Mouse (Mus musculus) embryonic facial prominence, embryonic 13.5 days (tissue): ENCODE measurements around the gene Scn2b. TPM values are rescaled to one million over a fixed set of nuclear protein-coding genes. Genes with fewer than 3 reads are reported as not detected.

Source experiments
- ATAC-seq: fragments of 200-750 bp; cut with Nextera tagmentation; 2 replicates; pipeline ENCODE4 v1.8.0; 2017; ENCODE audit warnings: low read depth; ENCODE audit not compliant: insufficient number of reproducible peaks, insufficient read depth, low FRiP score, low TSS enrichment
- H3K27ac ChIP-seq: fragments of 300-500 bp; sonication (generic); 2 replicates; pipeline ENCODE4 v1.5.1; 2015; ENCODE audit warnings: moderate library complexity, mild to moderate bottlenecking, inconsistent platforms
- H3K27me3 ChIP-seq: fragments of 300-500 bp; sonication (generic); 2 replicates; pipeline ENCODE4 v1.6.1; 2015; ENCODE audit warnings: mild to moderate bottlenecking, inconsistent platforms
- H3K36me3 ChIP-seq: fragments of 300-500 bp; sonication (generic); 2 replicates; pipeline ENCODE4 v1.6.1; 2015; ENCODE audit warnings: mild to moderate bottlenecking, inconsistent platforms
- H3K4me1 ChIP-seq: fragments of 300-500 bp; sonication (generic); 2 replicates; pipeline ENCODE4 v1.6.1; 2015; ENCODE audit warnings: inconsistent platforms
- H3K4me2 ChIP-seq: fragments of 300-500 bp; sonication (generic); 2 replicates; pipeline ENCODE4 v1.6.1; 2015; ENCODE audit warnings: moderate library complexity, mild to moderate bottlenecking, inconsistent platforms
- H3K4me3 ChIP-seq: fragments of 300-500 bp; sonication (generic); 2 replicates; pipeline ENCODE4 v1.5.1; 2015; ENCODE audit warnings: mild to moderate bottlenecking, inconsistent platforms
- H3K9ac ChIP-seq: fragments of 300-500 bp; sonication (generic); 2 replicates; pipeline ENCODE4 v1.6.1; 2015; ENCODE audit warnings: mild to moderate bottlenecking, inconsistent platforms
- H3K9me3 ChIP-seq: fragments of 300-500 bp; sonication (generic); 2 replicates; pipeline ENCODE4 v1.6.1; 2016; ENCODE audit warnings: inconsistent platforms
- WGBS: fragments of 180-500 bp; shearing (Covaris S2); methylation state at CpG from one replicate; pipeline ENCODE4 v1.1.7; 2015; ENCODE audit warnings: mixed read lengths; 5-methylcytosine and 5-hydroxymethylcytosine counted together
- polyA plus RNA-seq: library from polyadenylated mRNA; unstranded; fragments of >200 nt; fragmentation: Nextera tagmentation; extraction: Ambion mirVana; gene quantifications from 2 replicates; pipeline ENCODE4 v1.2.1, GENCODE M21; 2015

Gene Scn2b
- 5.8 and 5.9 TPM in 2 replicates for polyA plus RNA-seq

- no peak for ATAC-seq
Measured at GRCm38 (mm10) chr9:45117741-45118431, at the start of gene Scn2b. Scn2b (plus strand) TSS chr9:45117782.

GRCm38 (mm10) chr9:45071800-45072199, 45.8 kb upstream of the Scn2b start:
- H3K4me2 ChIP-seq, result no peak overlapping the region
- WGBS, result 54% methylated on average over 3 of the region's 3 CpGs
- no peaks in the 10 kb centered on the region for H3K36me3 ChIP-seq
- no peak overlapping the region for H3K9ac ChIP-seq
- no peaks in the 10 kb centered on the region for H3K4me1 ChIP-seq
- H3K27me3 ChIP-seq, result no peaks in the 10 kb centered on the region
- H3K4me3 ChIP-seq, result no peak overlapping the region
- ATAC-seq, result no peak
- H3K9me3 ChIP-seq, result no peaks in the 10 kb centered on the region
- no peak overlapping the region for H3K27ac ChIP-seq

More at GRCm38 (mm10) chr9:45117741-45118431, at the start of gene Scn2b:
- peaks cover 36% of the 10 kb centered on the region for H3K4me1 ChIP-seq
- no peaks in the 10 kb centered on the region for H3K9me3 ChIP-seq
- H3K36me3 ChIP-seq, result no peaks in the 10 kb centered on the region
- no peaks in the 10 kb centered on the region for H3K27me3 ChIP-seq
- H3K4me2 ChIP-seq, result peak within 1 kb of the TSS; percentile 71
- WGBS, result under 1% methylated on average over 13 of the region's 13 CpGs
- peak within 1 kb of the TSS; percentile 69 for H3K4me3 ChIP-seq
- peak within 1 kb of the TSS; percentile 85 for H3K9ac ChIP-seq
- H3K27ac ChIP-seq, result peak within 1 kb of the TSS; percentile 86

GRCm38 (mm10) chr9:45077859-45078258, 39.7 kb upstream of the Scn2b start:
- Histone ChIP-seq H3K4me1 (no peaks in the 10 kb centered on the region), H3K36me3 (no peaks in the 10 kb centered on the region), H3K27ac (no peak overlapping the region), H3K9me3 (no peaks in the 10 kb centered on the region), H3K4me2 (no peak overlapping the region), H3K4me3 (no peak overlapping the region), H3K9ac (no peak overlapping the region), H3K27me3 (peaks cover 7% of the 10 kb centered on the region; the same call in 1 of the 2 replicates)
- ATAC-seq, result no peak
- 78% methylated on average over 3 of the region's 3 CpGs for WGBS

- no peak for ATAC-seq
- Histone ChIP-seq H3K36me3 (no peaks in the 10 kb centered on the region), H3K27ac (no peak within 1 kb of the TSS), H3K4me2 (no peak within 1 kb of the TSS), H3K9me3 (no peaks in the 10 kb centered on the region), H3K27me3 (peaks cover 7% of the 10 kb centered on the region; the same call in 1 of the 2 replicates), H3K4me3 (no peak within 1 kb of the TSS), H3K4me1 (no peaks in the 10 kb centered on the region), H3K9ac (no peak within 1 kb of the TSS)
- 83% methylated on average over 5 of the region's 5 CpGs for WGBS
Measured at GRCm38 (mm10) chr9:45079011-45079410, 38.6 kb upstream of the Scn2b start, which contains the start of gene Jaml. Jaml (plus strand) TSS chr9:45079183.

GRCm38 (mm10) chr9:45083132-45083531, 34.5 kb upstream of the Scn2b start:
- Histone ChIP-seq H3K9me3 (no peaks in the 10 kb centered on the region), H3K4me3 (no peak overlapping the region), H3K4me1 (no peaks in the 10 kb centered on the region), H3K27ac (no peak overlapping the region), H3K9ac (no peak overlapping the region), H3K4me2 (no peak overlapping the region), H3K27me3 (peaks cover 15% of the 10 kb centered on the region; the same call in 1 of the 2 replicates), H3K36me3 (no peaks in the 10 kb centered on the region)
- ATAC-seq, result no peak
- WGBS, result 86% methylated on average over 3 of the region's 3 CpGs

- Histone ChIP-seq H3K27me3 (peaks cover 18% of the 10 kb centered on the region; the same call in 1 of the 2 replicates), H3K4me2 (no peak overlapping the region), H3K9ac (no peak overlapping the region), H3K4me3 (no peak overlapping the region), H3K36me3 (no peaks in the 10 kb centered on the region), H3K27ac (no peak overlapping the region), H3K9me3 (no peaks in the 10 kb centered on the region), H3K4me1 (no peaks in the 10 kb centered on the region)
- ATAC-seq, result no peak
- WGBS, result 71% methylated on average over 5 of the region's 5 CpGs
Measured at GRCm38 (mm10) chr9:45084556-45084955, 33.0 kb upstream of the Scn2b start.

- Histone ChIP-seq H3K4me2 (no peak overlapping the region), H3K4me3 (no peak overlapping the region), H3K27me3 (peaks cover 18% of the 10 kb centered on the region; the same call in 1 of the 2 replicates), H3K9me3 (no peaks in the 10 kb centered on the region), H3K36me3 (no peaks in the 10 kb centered on the region), H3K4me1 (no peaks in the 10 kb centered on the region), H3K9ac (no peak overlapping the region), H3K27ac (no peak overlapping the region)
- ATAC-seq, result no peak
- WGBS, result 75% methylated on average over 12 of the region's 12 CpGs
Measured at GRCm38 (mm10) chr9:45085741-45086690, 31.6 kb upstream of the Scn2b start.

- no peak overlapping the region for H3K4me3 ChIP-seq
- no peaks in the 10 kb centered on the region for H3K36me3 ChIP-seq
- no peak overlapping the region for H3K9ac ChIP-seq
- no peak overlapping the region for H3K27ac ChIP-seq
- no peak for ATAC-seq
- 0 out of 2 replicates have a peak, but pooled peaks cover 15% of the 10 kb centered on the region for H3K27me3 ChIP-seq
- H3K4me1 ChIP-seq, result no peaks in the 10 kb centered on the region
- no peak overlapping the region for H3K4me2 ChIP-seq
- H3K9me3 ChIP-seq, result no peaks in the 10 kb centered on the region
Measured at GRCm38 (mm10) chr9:45088040-45088439, 29.5 kb upstream of the Scn2b start.

GRCm38 (mm10) chr9:45090811-45091210, 26.8 kb upstream of the Scn2b start:
- Histone ChIP-seq H3K4me1 (no peaks in the 10 kb centered on the region), H3K4me2 (no peak overlapping the region), H3K9me3 (no peaks in the 10 kb centered on the region), H3K27me3 (0 out of 2 replicates have a peak, but pooled peaks cover 12% of the 10 kb centered on the region), H3K9ac (no peak overlapping the region), H3K4me3 (no peak overlapping the region), H3K27ac (no peak overlapping the region), H3K36me3 (no peaks in the 10 kb centered on the region)
- ATAC-seq, result no peak
- WGBS, result 54% methylated on average over 3 of the region's 3 CpGs

GRCm38 (mm10) chr9:45092641-45093040, 24.9 kb upstream of the Scn2b start:
- Histone ChIP-seq H3K27me3 (0 out of 2 replicates have a peak, but pooled peaks cover 6% of the 10 kb centered on the region), H3K9ac (no peak overlapping the region), H3K4me3 (no peak overlapping the region), H3K9me3 (no peaks in the 10 kb centered on the region), H3K27ac (no peak overlapping the region), H3K4me2 (no peak overlapping the region), H3K4me1 (no peaks in the 10 kb centered on the region), H3K36me3 (no peaks in the 10 kb centered on the region)
- no peak for ATAC-seq
- WGBS, result 66% methylated on average over 4 of the region's 4 CpGs

- ATAC-seq, result no peak
- Histone ChIP-seq H3K9me3 (no peaks in the 10 kb centered on the region), H3K27ac (no peak overlapping the region), H3K4me1 (no peaks in the 10 kb centered on the region), H3K9ac (no peak overlapping the region), H3K4me3 (no peak overlapping the region), H3K27me3 (0 out of 2 replicates have a peak, but pooled peaks cover 3% of the 10 kb centered on the region), H3K36me3 (no peaks in the 10 kb centered on the region), H3K4me2 (no peak overlapping the region)
- WGBS, result 71% methylated on average over 6 of the region's 6 CpGs
Measured at GRCm38 (mm10) chr9:45095149-45095937, 22.2 kb upstream of the Scn2b start.
